Comparison of ENCODE assay signal across 11 mouse cellular contexts in genomic region chr11:74590691-74591090, GRCm38 (mm10). TPM values are rescaled to one million over a fixed set of nuclear protein-coding genes. Genes with fewer than 3 reads are reported as not detected.
DNase-seq lines count a peak whose midpoint lies in the region; ATAC-seq and TF ChIP-seq lines count a peak whose summit lies in the region.
"Had no signal": no experiment of that assay in that cellular context is flagged by ENCODE, and none has a peak within 500 bp of the region (broad histone marks: within the 10 kb centered on the region; RNA-seq: fewer than 3 reads in every experiment).

No protein-coding gene starts in this region.

- no peak for TF ChIP-seq POLR2A in brain, embryonic 14.5 days (IDR thresholded peaks at IDR 0.05; ENCODE audit: borderline replicate concordance, extremely low read depth, insufficient read depth, insufficient read length, poor library complexity, severe bottlenecking)
- TF ChIP-seq POLR2A in heart, adult 2 months (IDR thresholded peaks at IDR 0.05; ENCODE audit: insufficient read depth, low read depth, low read length): no peak

- H3K9me3 ChIP-seq in ES-E14 (ENCODE audit: control insufficient read depth, insufficient read depth, low read depth, low read length): no peaks in the 10 kb centered on the region
- H3K9me3 ChIP-seq in hindbrain, embryonic 10.5 days: no peaks in the 10 kb centered on the region
- no peaks in the 10 kb centered on the region for H3K9me3 ChIP-seq in midbrain, embryonic 14.5 days (ENCODE audit: control insufficient read depth, low read length)
- H3K9me3 ChIP-seq: limb, embryonic 15.5 days; lung, embryonic 15.5 days had no signal

- peak overlapping the region; percentile 58 for H3K4me2 ChIP-seq in midbrain, embryonic 14.5 days (ENCODE audit: low read length)

- H3K27me3 ChIP-seq in hindbrain, embryonic 10.5 days (ENCODE audit: insufficient read depth, poor library complexity, severe bottlenecking): peaks cover 67% of the 10 kb centered on the region
- peaks cover 12% of the 10 kb centered on the region for H3K27me3 ChIP-seq in midbrain, embryonic 14.5 days (ENCODE audit: control insufficient read depth, insufficient read depth, low read length)
- peaks cover 9% of the 10 kb centered on the region for H3K27me3 ChIP-seq in heart, adult 2 months (ENCODE audit: control insufficient read depth, insufficient read depth, low read length)

- no peak for TF ChIP-seq CTCF in brain, embryonic 14.5 days (IDR thresholded peaks at IDR 0.05; ENCODE audit: borderline replicate concordance, extremely low read depth, insufficient read depth, insufficient read length)
- no peak for TF ChIP-seq CTCF in heart, adult 2 months (IDR thresholded peaks at IDR 0.05)

- intact Hi-C loops in heart, adult 2 months (cut with DNase I): no loop called here

- no peak overlapping the region for H3K27ac ChIP-seq in ES-E14 (ENCODE audit: insufficient read depth, low read depth, low read length, poor library complexity, severe bottlenecking)
- 0 out of 2 replicates have a peak overlapping the region, but pooled peaks have one; percentile 72 for H3K27ac ChIP-seq in hindbrain, embryonic 10.5 days
- H3K27ac ChIP-seq in midbrain, embryonic 14.5 days (replicated peaks; ENCODE audit: low read depth, low read length): peak overlapping the region; percentile 80
- H3K27ac ChIP-seq in heart, adult 2 months: no peak overlapping the region
- H3K27ac ChIP-seq: limb, embryonic 15.5 days; lung, embryonic 15.5 days had no signal

- peak overlapping the region; percentile 64 to 89; a peak in 2 of 4 replicates for H3K4me3 ChIP-seq in ES-E14 (ENCODE audit: insufficient read depth in 1 of 2, low read depth in 1 of 2, low read length in 2 of 2, poor library complexity in 1 of 2, severe bottlenecking in 1 of 2)
- peak overlapping the region; percentile 57 for H3K4me3 ChIP-seq in hindbrain, embryonic 10.5 days
- peak overlapping the region; percentile 51 for H3K4me3 ChIP-seq in midbrain, embryonic 14.5 days (replicated peaks; ENCODE audit: low read depth, low read length)
- H3K4me3 ChIP-seq in heart, adult 2 months: no peak overlapping the region

- 35% methylated on average over 13 of the region's 13 CpGs for WGBS in hindbrain, embryonic 10.5 days
- 28% methylated on average over 13 of the region's 13 CpGs for WGBS in midbrain, embryonic 14.5 days
- WGBS in heart, adult 2 months: 38% methylated on average over 13 of the region's 13 CpGs

- no peak for ATAC-seq in midbrain, embryonic 14.5 days (ENCODE audit: low FRiP score, low TSS enrichment)
- ATAC-seq in erythroid progenitor cell, adult 5-6 weeks (replicated peaks; ENCODE audit: low FRiP score, poor library complexity, severe bottlenecking): no peak

- no peaks in the 10 kb centered on the region for H3K79me2 ChIP-seq in heart, adult 2 months (replicated peaks; ENCODE audit: control insufficient read depth, insufficient read depth, low read length)

- H3K36me3 ChIP-seq in ES-E14 (ENCODE audit: control insufficient read depth, insufficient read depth, low read length, poor library complexity, severe bottlenecking): no peaks in the 10 kb centered on the region
- no peaks in the 10 kb centered on the region for H3K36me3 ChIP-seq in hindbrain, embryonic 10.5 days
- H3K36me3 ChIP-seq in midbrain, embryonic 14.5 days (ENCODE audit: control insufficient read depth, insufficient read depth, low read length): no peaks in the 10 kb centered on the region
- no peaks in the 10 kb centered on the region for H3K36me3 ChIP-seq in heart, adult 2 months (ENCODE audit: control insufficient read depth, insufficient read depth, low read length)
- H3K36me3 ChIP-seq: limb, embryonic 15.5 days; lung, embryonic 15.5 days had no signal

- peaks cover 2 to 3% of the 10 kb centered on the region in 2 experiments; a peak in 1 of 4 replicates for H3K4me1 ChIP-seq in ES-E14 (ENCODE audit: control insufficient read depth in 2 of 2, insufficient read depth in 2 of 2, low read length in 2 of 2, poor library complexity in 1 of 2)
- H3K4me1 ChIP-seq in hindbrain, embryonic 10.5 days (replicated peaks): peaks cover 15% of the 10 kb centered on the region
- peaks cover 18% of the 10 kb centered on the region for H3K4me1 ChIP-seq in midbrain, embryonic 14.5 days (ENCODE audit: control insufficient read depth, insufficient read depth, low read length)
- H3K4me1 ChIP-seq in heart, adult 2 months (ENCODE audit: control insufficient read depth, insufficient read depth, low read length): no peaks in the 10 kb centered on the region
- H3K4me1 ChIP-seq: lung, embryonic 15.5 days had no signal

- DNase-seq in ES-E14 (ENCODE audit: low read depth, low spot score): no peak
- peak; percentile 35 for DNase-seq in brain, embryonic 14.5 days (ENCODE audit: low read depth)
- DNase-seq in hindbrain, embryonic 10.5 days (ENCODE audit: low spot score): no peak
- peak; percentile 52 for DNase-seq in midbrain, embryonic 14.5 days
- DNase-seq in gastrocnemius, postnatal 10 days: no peak
- no peak for DNase-seq in heart, adult 2 months
- DNase-seq: layer of hippocampus, adult 9-11 months; spleen, adult 18-20 months had no signal

- no peak overlapping the region for H3K9ac ChIP-seq in ES-E14 (ENCODE audit: insufficient read depth, low read depth, low read length, poor library complexity, severe bottlenecking)
- H3K9ac ChIP-seq in midbrain, embryonic 14.5 days (replicated peaks; ENCODE audit: low read length): peak overlapping the region; percentile 70
- H3K9ac ChIP-seq in heart, adult 2 months (ENCODE audit: low read depth, low read length): no peak overlapping the region
- H3K9ac ChIP-seq: limb, embryonic 15.5 days; lung, embryonic 15.5 days had no signal

- no peak for TF ChIP-seq EP300 in heart, adult 2 months (IDR thresholded peaks at IDR 0.05; ENCODE audit: insufficient read depth, low read depth, low read length)

- in situ Hi-C loops in ES-E14 (cut with MboI; ENCODE audit: low sequenced_read_pairs in 2 of 2, unreplicated experiment in 2 of 2): no loop called here

TF ChIP-seq in ES-E14, 5 proteins besides CTCF, POLR2A, EP300 and RAD21:
- TF ChIP-seq CHD2 (IDR thresholded peaks at IDR 0.05; ENCODE audit: low read depth, low read length): no peak
- TF ChIP-seq HCFC1 (IDR thresholded peaks at IDR 0.05; ENCODE audit: borderline replicate concordance, insufficient read depth, low read length): no peak
- no peak for TF ChIP-seq ZNF384 (IDR thresholded peaks at IDR 0.05; ENCODE audit: low read depth, low read length)
- TF ChIP-seq ZC3H11A (IDR thresholded peaks at IDR 0.05; ENCODE audit: borderline replicate concordance, low read depth, low read length): no peak
- TF ChIP-seq MAFK (IDR thresholded peaks at IDR 0.05; ENCODE audit: insufficient read depth, low read depth, low read length): no peak

RNA-seq across cellular contexts. Expression of gene Rap1gap2, which starts 20.0 kb away (rescaled TPM):
- 2.0 and 2.7 TPM in 2 replicates for total RNA-seq in ES-E14 (2012; rRNA removed)
- 16.5 and 21.4 TPM in 2 replicates for polyA plus RNA-seq in brain, embryonic 14.5 days (2012; rRNA removed)
- polyA plus RNA-seq in hindbrain, embryonic 10.5 days (2016; fragmentation: Nextera tagmentation; extraction: Ambion mirVana): 1.5 and 1.6 TPM in 2 replicates
- polyA plus RNA-seq in midbrain, embryonic 14.5 days (2014; fragmentation: Nextera tagmentation; extraction: Ambion mirVana): 9.2 and 10.6 TPM in 2 replicates
- total RNA-seq in gastrocnemius, postnatal 10 days (2021): 10 to 100 TPM; 15.0 to 16.1 TPM
- 1.3 and 3.6 TPM in 2 replicates for total RNA-seq in erythroid progenitor cell, adult 5-6 weeks (2015; ENCODE audit: low replicate concordance)
- total RNA-seq in erythroid progenitor cell, adult 5-6 weeks (2017; ENCODE audit: low replicate concordance): 1.2 and 3.0 TPM in 2 replicates
- total RNA-seq in heart, adult 2 months (2021): 10 to 100 TPM; 82.7 to 88.9 TPM
- 43.9 and 78.5 TPM in 2 replicates for polyA plus RNA-seq in heart, adult 2 months (2012; rRNA removed)

RNA-seq across cellular contexts. Expression of gene Ccdc92b, which starts 28.7 kb away (rescaled TPM):
- total RNA-seq in ES-E14 (2012; rRNA removed): 1.8 and 3.3 TPM in 2 replicates
- polyA plus RNA-seq in brain, embryonic 14.5 days (2012; rRNA removed): 6.6 and 7.5 TPM in 2 replicates
- polyA plus RNA-seq in hindbrain, embryonic 10.5 days (2016; fragmentation: Nextera tagmentation; extraction: Ambion mirVana): 0.61 and 1.2 TPM in 2 replicates
- polyA plus RNA-seq in midbrain, embryonic 14.5 days (2014; fragmentation: Nextera tagmentation; extraction: Ambion mirVana): 3.8 and 4.2 TPM in 2 replicates
- under 1 TPM; 0.12 to 0.32 TPM for total RNA-seq in gastrocnemius, postnatal 10 days (2021)
- 11.9 and 21.0 TPM in 2 replicates for total RNA-seq in erythroid progenitor cell, adult 5-6 weeks (2015; ENCODE audit: low replicate concordance)
- total RNA-seq in erythroid progenitor cell, adult 5-6 weeks (2017; ENCODE audit: low replicate concordance): 9.5 and 14.0 TPM in 2 replicates
- under 1 TPM; 0.23 to 0.32 TPM for total RNA-seq in heart, adult 2 months (2021)
- 0.27 and 0.38 TPM in 2 replicates for polyA plus RNA-seq in heart, adult 2 months (2012; rRNA removed)

RNA-seq across cellular contexts. Expression of gene Cluh, which starts 58.6 kb away (rescaled TPM):
- total RNA-seq in ES-E14 (2012; rRNA removed): 73.5 and 92.9 TPM in 2 replicates
- 27.1 and 34.1 TPM in 2 replicates for polyA plus RNA-seq in brain, embryonic 14.5 days (2012; rRNA removed)
- 24.7 and 26.4 TPM in 2 replicates for polyA plus RNA-seq in hindbrain, embryonic 10.5 days (2016; fragmentation: Nextera tagmentation; extraction: Ambion mirVana)
- polyA plus RNA-seq in midbrain, embryonic 14.5 days (2014; fragmentation: Nextera tagmentation; extraction: Ambion mirVana): 13.7 and 14.4 TPM in 2 replicates
- total RNA-seq in gastrocnemius, postnatal 10 days (2021): 10 to 100 TPM; 83.7 to 90.5 TPM
- 4.7 and 5.4 TPM in 2 replicates for total RNA-seq in erythroid progenitor cell, adult 5-6 weeks (2015; ENCODE audit: low replicate concordance)
- total RNA-seq in erythroid progenitor cell, adult 5-6 weeks (2017; ENCODE audit: low replicate concordance): 5.3 and 5.6 TPM in 2 replicates
- total RNA-seq in heart, adult 2 months (2021): 100 to 1,000 TPM; 200 to 222 TPM
- polyA plus RNA-seq in heart, adult 2 months (2012; rRNA removed): 133 and 177 TPM in 2 replicates

Comparison
In these comparisons a context has a peak if more than half of its experiments do, and no peak if none do; other contexts are left out.
1. DNase-seq: peak in brain, embryonic 14.5 days (single experiment) and midbrain, embryonic 14.5 days (single experiment); none in ES-E14 (single experiment), hindbrain, embryonic 10.5 days (single experiment), gastrocnemius, postnatal 10 days (single experiment) and heart, adult 2 months (0 of 2).
2. H3K27ac ChIP-seq: peak in hindbrain, embryonic 10.5 days (single experiment) and midbrain, embryonic 14.5 days (single experiment); none in ES-E14 (single experiment) and heart, adult 2 months (single experiment).
3. RNA of gene Rap1gap2, which starts 20.0 kb away (total RNA-seq): 82.7 to 88.9 TPM in heart, adult 2 months; 15.0 to 16.1 TPM in gastrocnemius, postnatal 10 days, 1.2 to 3.6 TPM in erythroid progenitor cell, adult 5-6 weeks and 2.0 to 2.7 TPM in ES-E14; every median in the first group is over 4 times any median in the second.
4. RNA of gene Cluh, which starts 58.6 kb away (total RNA-seq): 200 to 222 TPM in heart, adult 2 months, 83.7 to 90.5 TPM in gastrocnemius, postnatal 10 days and 73.5 to 92.9 TPM in ES-E14; 4.7 to 5.6 TPM in erythroid progenitor cell, adult 5-6 weeks; every median in the first group is over 10 times any median in the second.